Mouse (Mus musculus) cortical plate, adult 2 months (tissue): Measurements from ENCODE around the gene Rspry1.

ENCODE experiments used
- CTCF ChIP-seq: fragments of 200-500 bp; IDR thresholded peaks from 2 replicates; pipeline ENCODE4 v1.5.1; 2011; ENCODE audit warnings: mild to moderate bottlenecking, control low read depth, low read length; ENCODE audit not compliant: insufficient read depth; ENCODE audit errors: extremely low read depth
- POLR2A ChIP-seq: fragments of 200-500 bp; IDR thresholded peaks from 2 replicates; pipeline ENCODE4 v1.6.1; 2011; ENCODE audit warnings: mild to moderate bottlenecking, low read length, control low read depth; ENCODE audit not compliant: insufficient read depth; ENCODE audit errors: extremely low read depth

DNA sequence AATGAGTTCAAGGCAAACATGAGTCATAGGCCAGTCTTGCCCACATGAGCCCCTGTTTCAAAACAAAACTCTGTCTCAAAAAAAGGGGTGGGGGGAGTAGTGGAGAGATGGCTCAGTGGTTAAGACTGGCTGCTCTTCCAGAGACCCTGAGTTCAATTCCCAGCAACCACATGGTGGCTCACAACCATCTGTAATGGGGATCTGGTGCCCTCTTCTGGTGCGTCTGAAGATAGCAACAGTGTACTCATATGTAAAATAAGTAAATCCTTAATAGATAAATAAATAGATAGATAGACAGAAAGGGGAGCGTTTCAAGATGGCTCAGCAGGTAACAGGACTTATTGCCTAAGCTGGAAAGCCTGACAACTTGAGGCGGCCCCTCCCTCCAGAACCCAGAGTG lies 78.7 kb downstream of the Rspry1 start:
- TF ChIP-seq CTCF (no peak), POLR2A (no peak)
